Mouse (Mus musculus): Measurements from ENCODE around the gene Vsig8. TPM values are rescaled to one million over a fixed set of nuclear protein-coding genes. Genes with fewer than 3 reads are reported as not detected.

Gene Vsig8
- polyA plus RNA-seq, 1 experiment from 2014 or later: not detected

DNA sequence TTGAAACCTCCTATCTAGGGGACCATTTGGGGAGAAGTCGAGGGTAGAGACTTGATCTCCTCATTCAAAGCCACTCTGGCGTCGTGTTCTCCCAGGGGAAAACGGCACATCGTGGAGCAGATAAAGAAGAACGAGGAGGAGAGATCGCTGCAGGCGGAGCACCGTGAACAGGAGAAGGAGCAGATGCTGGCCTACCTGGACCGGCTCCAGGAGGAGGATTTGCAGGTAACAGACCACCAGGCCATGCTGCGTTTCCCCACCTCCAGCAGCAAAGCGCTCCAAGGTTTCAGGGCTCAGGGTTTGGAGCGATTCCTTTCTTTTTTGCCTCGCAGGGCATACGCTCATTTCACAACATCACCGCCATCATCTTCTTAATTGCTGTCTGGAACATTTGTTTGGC is 20.6 kb upstream of the Vsig8 start:
- 71% methylated on average over 16 of the region's 16 CpGs for WGBS (ENCODE audit: insufficient replicate concordance)
- Histone ChIP-seq H3K27ac (ENCODE audit: low read depth, low read length) (no peak overlapping the region), H3K9me3 (replicated peaks; ENCODE audit: control insufficient read depth, low read length) (no peaks in the 10 kb centered on the region), H3K36me3 (ENCODE audit: control insufficient read depth, insufficient read depth, low read length) (no peaks in the 10 kb centered on the region), H3K9ac (ENCODE audit: low read depth, low read length) (no peak overlapping the region), H3K4me3 (ENCODE audit: low read depth, low read length) (no peak overlapping the region), H3K27me3 (ENCODE audit: control insufficient read depth, insufficient read depth, low read length) (peaks cover 5% of the 10 kb centered on the region; the same call in 1 of the 2 replicates), H3K4me1 (ENCODE audit: control insufficient read depth, insufficient read depth, low read length) (peaks cover 9% of the 10 kb centered on the region; the same call in 1 of the 2 replicates), H3K4me2 (no peak overlapping the region)
- no peak for ATAC-seq (replicated peaks; ENCODE audit: insufficient number of reproducible peaks, low FRiP score, low TSS enrichment)

GRCm38 (mm10) chr1:172539827-172540226 is 15.9 kb upstream of the Vsig8 start:
- Histone ChIP-seq H3K27me3 (ENCODE audit: control insufficient read depth, insufficient read depth, low read length) (no peaks in the 10 kb centered on the region; the same call in 1 of the 2 replicates), H3K4me3 (ENCODE audit: low read depth, low read length) (no peak overlapping the region), H3K9me3 (replicated peaks; ENCODE audit: control insufficient read depth, low read length) (no peaks in the 10 kb centered on the region), H3K36me3 (ENCODE audit: control insufficient read depth, insufficient read depth, low read length) (no peaks in the 10 kb centered on the region), H3K4me2 (no peak overlapping the region), H3K9ac (ENCODE audit: low read depth, low read length) (no peak overlapping the region), H3K27ac (ENCODE audit: low read depth, low read length) (no peak overlapping the region), H3K4me1 (ENCODE audit: control insufficient read depth, insufficient read depth, low read length) (no peaks in the 10 kb centered on the region)
- WGBS (ENCODE audit: insufficient replicate concordance): 61% methylated on average over 6 of the region's 6 CpGs
- ATAC-seq (replicated peaks; ENCODE audit: insufficient number of reproducible peaks, low FRiP score, low TSS enrichment): no peak

GRCm38 (mm10) chr1:172540283-172540820 is 15.4 kb upstream of the Vsig8 start:
- no peaks in the 10 kb centered on the region for H3K4me1 ChIP-seq (ENCODE audit: control insufficient read depth, insufficient read depth, low read length)
- no peaks in the 10 kb centered on the region for H3K36me3 ChIP-seq (ENCODE audit: control insufficient read depth, insufficient read depth, low read length)
- WGBS (ENCODE audit: insufficient replicate concordance): 44% methylated on average over 11 of the region's 11 CpGs
- H3K27ac ChIP-seq (ENCODE audit: low read depth, low read length): no peak overlapping the region
- no peak overlapping the region for H3K4me3 ChIP-seq (ENCODE audit: low read depth, low read length)
- no peak overlapping the region for H3K4me2 ChIP-seq
- ATAC-seq (replicated peaks; ENCODE audit: insufficient number of reproducible peaks, low FRiP score, low TSS enrichment): no peak
- H3K27me3 ChIP-seq (ENCODE audit: control insufficient read depth, insufficient read depth, low read length): no peaks in the 10 kb centered on the region; the same call in 1 of the 2 replicates
- no peak overlapping the region for H3K9ac ChIP-seq (ENCODE audit: low read depth, low read length)
- H3K9me3 ChIP-seq (replicated peaks; ENCODE audit: control insufficient read depth, low read length): no peaks in the 10 kb centered on the region

GRCm38 (mm10) chr1:172546062-172546461 is 9.7 kb upstream of the Vsig8 start:
- Histone ChIP-seq H3K36me3 (ENCODE audit: control insufficient read depth, insufficient read depth, low read length) (no peaks in the 10 kb centered on the region), H3K9me3 (replicated peaks; ENCODE audit: control insufficient read depth, low read length) (no peaks in the 10 kb centered on the region), H3K27ac (ENCODE audit: low read depth, low read length) (no peak overlapping the region), H3K9ac (ENCODE audit: low read depth, low read length) (no peak overlapping the region), H3K4me1 (ENCODE audit: control insufficient read depth, insufficient read depth, low read length) (peaks cover 10% of the 10 kb centered on the region), H3K4me2 (no peak overlapping the region), H3K27me3 (ENCODE audit: control insufficient read depth, insufficient read depth, low read length) (peaks cover 3% of the 10 kb centered on the region; the same call in 1 of the 2 replicates), H3K4me3 (ENCODE audit: low read depth, low read length) (no peak overlapping the region)
- no peak for ATAC-seq (replicated peaks; ENCODE audit: insufficient number of reproducible peaks, low FRiP score, low TSS enrichment)
- 76% methylated on average over 4 of the region's 4 CpGs for WGBS (ENCODE audit: insufficient replicate concordance)

DNA sequence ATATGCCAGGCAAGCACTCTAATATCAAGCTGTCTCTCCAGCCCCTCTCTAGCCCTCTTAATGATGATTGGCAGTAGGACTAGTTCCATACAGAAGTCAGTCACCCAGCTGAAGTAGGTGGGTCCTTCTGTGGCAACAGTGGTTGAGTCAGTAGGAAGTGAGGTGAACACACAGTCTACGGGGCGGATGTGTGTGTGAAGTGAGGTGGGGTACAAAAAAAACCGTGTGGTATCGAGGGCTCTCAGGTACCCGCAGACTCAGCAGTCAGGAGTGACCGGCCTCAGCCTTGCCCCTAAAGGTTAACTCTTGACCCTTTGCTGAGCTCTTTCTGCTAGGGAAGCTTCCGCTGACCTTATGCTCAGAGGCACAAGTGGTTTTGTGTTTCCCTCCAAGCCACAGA is 7.2 kb upstream of the Vsig8 start:
- peaks cover 3% of the 10 kb centered on the region; the same call in 1 of the 2 replicates for H3K27me3 ChIP-seq (ENCODE audit: control insufficient read depth, insufficient read depth, low read length)
- no peaks in the 10 kb centered on the region for H3K36me3 ChIP-seq (ENCODE audit: control insufficient read depth, insufficient read depth, low read length)
- H3K27ac ChIP-seq (ENCODE audit: low read depth, low read length): no peak overlapping the region
- WGBS (ENCODE audit: insufficient replicate concordance): 54% methylated on average over 7 of the region's 7 CpGs
- H3K4me3 ChIP-seq (ENCODE audit: low read depth, low read length): no peak overlapping the region
- no peak overlapping the region for H3K9ac ChIP-seq (ENCODE audit: low read depth, low read length)
- no peak overlapping the region for H3K4me2 ChIP-seq
- ATAC-seq (replicated peaks; ENCODE audit: insufficient number of reproducible peaks, low FRiP score, low TSS enrichment): no peak
- H3K4me1 ChIP-seq (ENCODE audit: control insufficient read depth, insufficient read depth, low read length): peaks cover 10% of the 10 kb centered on the region
- no peaks in the 10 kb centered on the region for H3K9me3 ChIP-seq (replicated peaks; ENCODE audit: control insufficient read depth, low read length)

DNA sequence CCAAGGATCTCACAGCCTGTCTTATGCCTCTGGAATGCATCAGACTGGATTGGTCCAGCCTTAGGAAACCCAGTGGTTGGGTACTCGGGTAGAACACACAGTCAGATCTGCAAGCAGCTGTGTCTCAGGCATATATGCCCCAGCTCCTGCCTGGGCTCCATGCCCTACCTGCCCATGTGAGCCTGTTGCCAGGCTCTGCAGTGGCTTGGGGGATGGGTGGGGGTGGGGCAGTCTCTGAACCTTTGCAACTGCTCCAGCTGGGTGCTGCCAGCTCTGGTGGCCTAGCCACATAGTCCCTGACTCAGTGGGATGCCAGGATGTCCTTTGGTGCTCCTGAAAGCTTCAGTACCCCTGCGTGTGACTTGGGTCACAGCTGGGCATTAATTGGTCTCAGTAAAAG is 6.4 kb upstream of the Vsig8 start:
- 19% methylated on average over 2 of the region's 2 CpGs for WGBS (ENCODE audit: insufficient replicate concordance)
- no peak overlapping the region for H3K27ac ChIP-seq (ENCODE audit: low read depth, low read length)
- H3K9ac ChIP-seq (ENCODE audit: low read depth, low read length): no peak overlapping the region
- ATAC-seq (replicated peaks; ENCODE audit: insufficient number of reproducible peaks, low FRiP score, low TSS enrichment): no peak
- no peak overlapping the region for H3K4me3 ChIP-seq (ENCODE audit: low read depth, low read length)
- peaks cover 10% of the 10 kb centered on the region for H3K4me1 ChIP-seq (ENCODE audit: control insufficient read depth, insufficient read depth, low read length)
- H3K27me3 ChIP-seq (ENCODE audit: control insufficient read depth, insufficient read depth, low read length): peaks cover 3% of the 10 kb centered on the region; the same call in 1 of the 2 replicates
- H3K9me3 ChIP-seq (replicated peaks; ENCODE audit: control insufficient read depth, low read length): no peaks in the 10 kb centered on the region
- no peaks in the 10 kb centered on the region for H3K36me3 ChIP-seq (ENCODE audit: control insufficient read depth, insufficient read depth, low read length)
- H3K4me2 ChIP-seq: peak overlapping the region; percentile 85

DNA sequence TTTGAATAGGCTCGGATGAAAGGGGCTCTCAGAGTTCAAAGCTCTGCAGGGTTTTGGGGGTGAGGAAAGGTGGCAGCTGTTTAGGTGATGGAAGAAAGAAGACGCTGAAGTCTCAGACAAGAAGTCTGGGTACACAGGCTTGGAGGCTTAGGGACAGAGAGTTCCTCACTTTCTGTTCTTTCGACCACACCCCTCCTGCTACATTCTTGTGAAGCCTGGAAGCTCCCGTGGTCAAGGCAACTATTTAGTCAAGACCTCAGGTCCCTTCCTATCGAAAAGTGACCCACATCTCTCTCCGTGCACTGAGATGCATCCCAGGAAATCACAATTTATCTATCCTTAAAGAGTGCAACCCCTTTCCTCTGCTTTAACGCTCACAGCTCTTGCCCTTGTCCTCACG is 6.0 kb upstream of the Vsig8 start:
- Histone ChIP-seq H3K36me3 (ENCODE audit: control insufficient read depth, insufficient read depth, low read length) (no peaks in the 10 kb centered on the region), H3K4me3 (ENCODE audit: low read depth, low read length) (peak overlapping the region; percentile 51), H3K27me3 (ENCODE audit: control insufficient read depth, insufficient read depth, low read length) (peaks cover 3% of the 10 kb centered on the region; the same call in 1 of the 2 replicates), H3K9ac (ENCODE audit: low read depth, low read length) (peak overlapping the region; percentile 58), H3K4me2 (peak overlapping the region; percentile 85), H3K9me3 (replicated peaks; ENCODE audit: control insufficient read depth, low read length) (no peaks in the 10 kb centered on the region), H3K27ac (ENCODE audit: low read depth, low read length) (no peak overlapping the region), H3K4me1 (ENCODE audit: control insufficient read depth, insufficient read depth, low read length) (peaks cover 10% of the 10 kb centered on the region)
- no peak for ATAC-seq (replicated peaks; ENCODE audit: insufficient number of reproducible peaks, low FRiP score, low TSS enrichment)
- whole genome bisulfite sequencing (ENCODE audit: insufficient replicate concordance): 7% methylated on average over 8 of the region's 8 CpGs

DNA sequence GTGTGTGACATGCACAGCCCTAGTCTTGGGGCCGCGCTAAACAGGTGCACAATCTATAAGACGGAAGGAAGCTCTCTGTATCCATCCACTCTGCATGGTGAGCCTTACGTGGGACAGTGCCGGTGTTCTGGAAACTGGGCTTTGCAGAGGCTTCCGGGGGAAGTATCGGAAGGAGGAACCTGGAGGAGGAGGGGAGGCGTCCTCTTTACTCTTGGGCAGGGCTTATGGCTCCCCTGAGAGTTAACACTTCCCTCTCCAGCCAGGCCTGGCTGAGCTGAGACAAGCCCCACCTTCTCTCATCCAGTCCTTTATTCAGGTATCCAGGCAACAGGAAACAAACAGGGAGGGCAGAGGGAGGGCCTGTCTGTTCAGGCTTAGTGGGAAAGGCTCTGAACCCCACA is 5.2 kb upstream of the Vsig8 start:
- WGBS (ENCODE audit: insufficient replicate concordance): under 1% methylated on average over 8 of the region's 8 CpGs
- Histone ChIP-seq H3K27ac (ENCODE audit: low read depth, low read length) (no peak overlapping the region), H3K4me3 (ENCODE audit: low read depth, low read length) (peak overlapping the region; percentile 51), H3K9me3 (replicated peaks; ENCODE audit: control insufficient read depth, low read length) (no peaks in the 10 kb centered on the region), H3K9ac (ENCODE audit: low read depth, low read length) (peak overlapping the region; percentile 58), H3K27me3 (ENCODE audit: control insufficient read depth, insufficient read depth, low read length) (peaks cover 3% of the 10 kb centered on the region), H3K36me3 (ENCODE audit: control insufficient read depth, insufficient read depth, low read length) (no peaks in the 10 kb centered on the region), H3K4me2 (peak overlapping the region; percentile 85), H3K4me1 (ENCODE audit: control insufficient read depth, insufficient read depth, low read length) (peaks cover 10% of the 10 kb centered on the region)
- peak; percentile 64; the same call in 1 of the 2 replicates for ATAC-seq (replicated peaks; ENCODE audit: insufficient number of reproducible peaks, low FRiP score, low TSS enrichment)

GRCm38 (mm10) chr1:172551009-172551408 is 4.7 kb upstream of the Vsig8 start:
- H3K36me3 ChIP-seq (ENCODE audit: control insufficient read depth, insufficient read depth, low read length): no peaks in the 10 kb centered on the region
- H3K4me2 ChIP-seq: peak overlapping the region; percentile 85
- H3K4me3 ChIP-seq (ENCODE audit: low read depth, low read length): peak overlapping the region; percentile 51; the same call in 1 of the 2 replicates
- WGBS (ENCODE audit: insufficient replicate concordance): 30% methylated on average over 7 of the region's 7 CpGs
- peaks cover 7% of the 10 kb centered on the region for H3K27me3 ChIP-seq (ENCODE audit: control insufficient read depth, insufficient read depth, low read length)
- no peak overlapping the region for H3K27ac ChIP-seq (ENCODE audit: low read depth, low read length)
- ATAC-seq (replicated peaks; ENCODE audit: insufficient number of reproducible peaks, low FRiP score, low TSS enrichment): no peak
- no peaks in the 10 kb centered on the region for H3K9me3 ChIP-seq (replicated peaks; ENCODE audit: control insufficient read depth, low read length)
- no peak overlapping the region for H3K9ac ChIP-seq (ENCODE audit: low read depth, low read length)
- peaks cover 10% of the 10 kb centered on the region for H3K4me1 ChIP-seq (ENCODE audit: control insufficient read depth, insufficient read depth, low read length)
